Mouse (Mus musculus) bone marrow macrophage, adult 2 months (primary cell): ENCODE measurements around the gene Tufm.

Experiments used
- CTCF ChIP-seq: IDR thresholded peaks from 2 replicates; pipeline ENCODE4 v1.5.1; 2012; ENCODE audit warnings: low read depth, mild to moderate bottlenecking, low read length, moderate library complexity
- POLR2A ChIP-seq: IDR thresholded peaks from 2 replicates; pipeline ENCODE4 v1.6.1; 2012; ENCODE audit warnings: mild to moderate bottlenecking, low read depth, low read length, borderline replicate concordance

- TF ChIP-seq POLR2A (no peak), CTCF (no peak)
Measured at GRCm38 (mm10) chr7:126499416-126499815, 12.3 kb downstream of the Tufm start.
